Mouse (Mus musculus) stomach, embryonic 14.5 days (tissue): ENCODE data around the gene Ccdc60. TPM values are rescaled to one million over a fixed set of nuclear protein-coding genes. Genes with fewer than 3 reads are reported as not detected.

Source experiments
- ATAC-seq: fragments of 200-750 bp; cut with Nextera tagmentation; 2 replicates; pipeline ENCODE4 v1.8.0; 2017; ENCODE audit warnings: low read depth, moderate TSS enrichment; ENCODE audit not compliant: insufficient number of reproducible peaks, insufficient read depth, low FRiP score
- H3K27ac ChIP-seq: fragments of 300-500 bp; sonication (generic); 2 replicates; pipeline ENCODE4 v1.5.1; 2014; ENCODE audit warnings: mild to moderate bottlenecking, low read length, moderate library complexity, mixed read lengths
- H3K27me3 ChIP-seq: fragments of 300-500 bp; sonication (generic); 2 replicates; pipeline ENCODE4 v1.6.1; 2014; ENCODE audit warnings: low read length, control low read depth, mixed read lengths; ENCODE audit not compliant: control insufficient read depth, insufficient read depth
- H3K36me3 ChIP-seq: fragments of 300-500 bp; sonication (generic); 2 replicates; pipeline ENCODE4 v1.6.1; 2014; ENCODE audit warnings: mild to moderate bottlenecking, control low read depth, low read length, moderate library complexity, mixed read lengths; ENCODE audit not compliant: control insufficient read depth, insufficient read depth
- H3K4me1 ChIP-seq: fragments of 300-500 bp; sonication (generic); 2 replicates; pipeline ENCODE4 v1.6.1; 2014; ENCODE audit warnings: low read length, control low read depth, mixed read lengths; ENCODE audit not compliant: control insufficient read depth, insufficient read depth
- H3K4me2 ChIP-seq: fragments of 300-500 bp; sonication (generic); replicated peaks from 2 replicates; pipeline ENCODE4 v1.6.1; 2014; ENCODE audit warnings: low read depth, low read length, control low read depth
- H3K4me3 ChIP-seq: fragments of 300-500 bp; sonication (generic); 2 replicates; pipeline ENCODE4 v1.5.1; 2014; ENCODE audit warnings: low read depth, low read length, control low read depth
- H3K9ac ChIP-seq: fragments of 300-500 bp; sonication (generic); replicated peaks from 2 replicates; pipeline ENCODE4 v1.6.1; 2014; ENCODE audit warnings: low read depth, mild to moderate bottlenecking, control low read depth, low read length, moderate library complexity, mixed read lengths
- H3K9me3 ChIP-seq: fragments of 300-500 bp; sonication (generic); 2 replicates; pipeline ENCODE4 v1.6.1; 2016; ENCODE audit warnings: low read depth, low read length, control low read depth; ENCODE audit not compliant: control insufficient read depth
- WGBS: fragments of 180-500 bp; shearing (Covaris S2); extraction: QIAGEN DNeasy Blood & Tissue Kit; methylation state at CpG from one replicate; pipeline ENCODE4 v1.1.7; 2014; 5-methylcytosine and 5-hydroxymethylcytosine counted together
- polyA plus RNA-seq: library from polyadenylated mRNA; unstranded; fragments of >200 nt; fragmentation: Nextera tagmentation; extraction: Ambion mirVana; gene quantifications from 2 replicates; pipeline ENCODE4 v1.2.1, GENCODE M21; 2014

Ccdc60 gene
- polyA plus RNA-seq, 1 experiment from 2014 or later, result 2.2 TPM

DNA sequence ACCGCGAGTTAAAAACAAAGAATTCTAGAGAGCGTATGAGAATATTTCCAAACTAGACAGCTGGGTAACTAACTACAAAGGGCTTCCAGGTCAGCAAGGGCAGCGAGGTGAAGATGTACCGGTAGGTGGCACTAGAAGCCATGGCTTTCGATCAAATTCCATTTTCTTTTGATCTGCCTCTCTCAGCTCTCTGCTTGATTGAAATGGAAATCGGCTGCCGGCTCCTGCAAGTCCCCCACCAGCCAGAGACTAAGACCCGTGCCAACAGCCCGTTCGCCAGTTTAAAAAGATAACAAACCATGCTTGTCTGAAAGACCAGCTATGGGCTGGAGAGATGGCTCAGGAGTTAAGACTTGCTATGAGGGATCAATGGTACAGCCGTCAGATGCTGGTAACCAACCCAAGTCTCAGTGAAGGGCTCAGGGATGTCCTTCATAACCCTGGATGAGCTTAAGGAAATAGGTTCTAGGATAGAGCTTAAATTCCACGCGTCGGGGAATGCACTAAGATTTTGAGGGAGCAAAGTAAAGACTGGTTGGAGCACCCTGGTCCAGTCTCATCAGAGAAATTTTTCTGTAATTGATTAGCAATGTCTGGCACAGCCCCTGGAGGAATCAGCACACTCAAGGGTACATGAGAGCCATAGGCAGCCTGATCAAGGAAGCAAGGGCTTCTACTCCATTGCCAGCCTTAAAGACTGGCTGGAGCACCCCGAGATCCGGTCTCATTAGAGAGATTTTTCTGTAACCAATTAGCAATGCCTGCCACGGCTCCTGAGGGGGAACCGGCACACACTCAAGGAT lies 56.7 kb downstream of the Ccdc60 start:
- Histone ChIP-seq H3K4me1 (no peaks in the 10 kb centered on the region), H3K9me3 (no peaks in the 10 kb centered on the region), H3K36me3 (no peaks in the 10 kb centered on the region), H3K9ac (no peak overlapping the region), H3K4me3 (no peak overlapping the region), H3K4me2 (peak overlapping the region; percentile 28; the same call in 1 of the 2 replicates), H3K27ac (no peak overlapping the region), H3K27me3 (no peaks in the 10 kb centered on the region)
- ATAC-seq, result no peak
- WGBS, result 24% methylated on average over 19 of the region's 19 CpGs

DNA sequence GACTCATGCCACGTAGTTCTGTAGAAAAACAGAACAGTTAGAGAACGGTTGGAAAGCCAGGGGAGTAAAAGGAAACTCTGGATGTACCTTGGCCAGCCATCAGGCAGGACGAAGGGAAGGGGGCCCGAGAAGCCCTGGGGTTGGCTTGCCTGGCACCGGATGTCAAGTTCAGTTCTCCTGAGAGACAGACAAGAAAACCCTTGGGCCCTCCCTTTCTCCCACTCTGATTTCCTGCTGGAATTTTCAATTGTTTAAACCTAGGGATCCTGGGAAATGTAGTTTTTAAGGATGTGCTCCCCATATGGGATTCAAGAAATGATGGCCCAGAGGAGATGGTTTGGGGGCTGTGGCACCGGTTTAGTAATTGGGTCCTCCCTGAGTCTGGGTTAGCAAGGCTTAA lies 60.4 kb downstream of the Ccdc60 start:
- no peaks in the 10 kb centered on the region for H3K9me3 ChIP-seq

DNA sequence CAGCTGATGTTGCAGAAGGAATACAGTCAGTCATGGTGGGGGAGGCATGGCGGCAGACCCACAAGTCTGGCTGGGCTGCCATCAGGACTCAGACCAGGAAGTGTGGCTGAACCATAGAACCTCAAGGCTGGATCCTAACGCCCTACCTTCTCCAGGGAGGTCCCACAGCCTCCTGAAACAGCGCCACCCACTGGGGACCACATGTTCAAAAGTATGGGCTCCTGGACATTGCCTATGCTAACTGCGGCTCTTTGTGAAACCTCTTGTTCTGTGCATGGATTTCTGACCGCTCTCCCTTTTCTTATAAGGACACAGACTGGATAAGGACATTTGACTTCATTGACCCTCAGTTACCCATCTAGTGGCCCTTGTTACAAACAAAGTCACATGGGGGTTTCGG lies 64.8 kb downstream of the Ccdc60 start:
- no peaks in the 10 kb centered on the region for H3K27me3 ChIP-seq
- no peaks in the 10 kb centered on the region for H3K9me3 ChIP-seq
- H3K27ac ChIP-seq, result no peak overlapping the region
- H3K4me1 ChIP-seq, result no peaks in the 10 kb centered on the region
- no peak for ATAC-seq
- H3K36me3 ChIP-seq, result no peaks in the 10 kb centered on the region
- no peak overlapping the region for H3K9ac ChIP-seq
- WGBS, result 70% methylated on average over 6 of the region's 6 CpGs
- H3K4me3 ChIP-seq, result no peak overlapping the region
- no peak overlapping the region for H3K4me2 ChIP-seq

More for the DNA sequence above, 60.4 kb downstream of the Ccdc60 start:
- Histone ChIP-seq H3K4me1 (no peaks in the 10 kb centered on the region), H3K9ac (no peak overlapping the region), H3K4me2 (no peak overlapping the region), H3K4me3 (no peak overlapping the region), H3K27ac (no peak overlapping the region), H3K27me3 (no peaks in the 10 kb centered on the region), H3K36me3 (no peaks in the 10 kb centered on the region)
- no peak for ATAC-seq
- WGBS, result 82% methylated on average over 6 of the region's 6 CpGs

DNA sequence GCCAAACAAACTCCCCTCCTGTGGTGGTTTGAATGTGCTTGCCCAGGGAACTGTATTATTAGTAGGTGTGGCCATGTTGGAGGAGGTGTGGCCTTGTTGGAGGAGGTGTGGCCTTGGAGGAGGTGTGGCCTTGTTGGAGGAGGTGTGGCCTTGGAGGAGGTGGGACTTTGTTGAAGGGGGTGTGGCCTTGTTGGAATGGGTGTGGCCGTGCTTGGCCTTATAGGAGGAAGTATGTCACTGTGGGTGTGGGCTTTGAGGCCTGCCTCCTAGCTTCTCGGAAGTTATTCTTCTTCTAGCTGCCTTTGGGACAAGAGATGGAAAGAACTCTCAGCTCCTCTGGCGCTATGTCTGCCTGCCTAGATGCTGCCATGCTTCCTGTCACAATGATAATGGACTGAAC lies 66.9 kb downstream of the Ccdc60 start:
- 93% methylated on average over 3 of the region's 3 CpGs for WGBS
- Histone ChIP-seq H3K9me3 (no peaks in the 10 kb centered on the region), H3K27me3 (no peaks in the 10 kb centered on the region), H3K9ac (no peak overlapping the region), H3K4me1 (no peaks in the 10 kb centered on the region), H3K36me3 (no peaks in the 10 kb centered on the region), H3K4me3 (no peak overlapping the region), H3K4me2 (no peak overlapping the region), H3K27ac (no peak overlapping the region)
- no peak for ATAC-seq

DNA sequence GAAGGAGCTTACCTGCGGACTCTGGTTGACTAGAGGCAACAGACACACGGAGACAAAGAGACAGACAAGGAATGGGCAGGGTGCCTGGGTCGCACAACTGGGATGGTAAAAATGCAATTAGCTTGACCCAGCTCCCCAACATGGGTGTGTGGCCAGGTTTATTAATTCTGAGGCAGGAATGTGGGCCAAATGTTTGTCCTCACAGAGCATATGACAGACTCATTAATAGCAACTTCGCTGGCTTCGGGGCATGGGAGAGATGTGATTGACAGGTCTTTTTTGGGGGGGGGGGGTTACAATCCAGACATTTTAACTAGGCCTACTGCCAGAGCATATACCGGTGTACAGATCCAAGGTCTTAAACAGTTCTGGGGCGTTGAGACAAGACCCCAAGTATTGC lies 69.5 kb downstream of the Ccdc60 start:
- Histone ChIP-seq H3K4me1 (no peaks in the 10 kb centered on the region), H3K9ac (no peak overlapping the region), H3K4me2 (no peak overlapping the region), H3K9me3 (no peaks in the 10 kb centered on the region), H3K36me3 (no peaks in the 10 kb centered on the region), H3K4me3 (no peak overlapping the region), H3K27ac (no peak overlapping the region), H3K27me3 (no peaks in the 10 kb centered on the region)
- ATAC-seq, result no peak
- WGBS, result 68% methylated on average over 7 of the region's 7 CpGs

DNA sequence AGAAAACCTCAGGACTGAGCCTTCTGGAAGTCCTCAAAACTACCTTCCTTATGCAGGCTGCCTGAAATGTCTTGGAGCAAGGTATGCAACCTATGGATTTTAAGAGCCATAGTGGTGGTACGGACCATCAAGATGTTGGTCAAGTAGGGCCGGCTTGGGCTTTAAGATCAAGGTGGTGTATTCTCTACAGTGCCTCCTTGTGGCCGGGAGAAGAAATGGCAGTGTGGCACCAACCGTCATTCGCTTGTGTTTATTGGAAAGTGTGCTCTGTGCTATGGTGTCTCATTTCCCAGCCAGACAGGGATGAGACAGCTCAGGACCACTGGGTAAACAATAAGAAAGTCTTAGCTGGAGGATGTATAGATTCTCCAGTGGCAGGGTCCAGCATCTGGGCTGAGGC lies 76.1 kb downstream of the Ccdc60 start:
- WGBS, result 67% methylated on average over 5 of the region's 5 CpGs
- ATAC-seq, result no peak
- H3K4me3 ChIP-seq, result no peak overlapping the region
- H3K27ac ChIP-seq, result no peak overlapping the region
- no peaks in the 10 kb centered on the region for H3K9me3 ChIP-seq
- no peaks in the 10 kb centered on the region for H3K27me3 ChIP-seq
- no peaks in the 10 kb centered on the region for H3K4me1 ChIP-seq
- H3K9ac ChIP-seq, result no peak overlapping the region
- H3K36me3 ChIP-seq, result no peaks in the 10 kb centered on the region
- H3K4me2 ChIP-seq, result no peak overlapping the region

DNA sequence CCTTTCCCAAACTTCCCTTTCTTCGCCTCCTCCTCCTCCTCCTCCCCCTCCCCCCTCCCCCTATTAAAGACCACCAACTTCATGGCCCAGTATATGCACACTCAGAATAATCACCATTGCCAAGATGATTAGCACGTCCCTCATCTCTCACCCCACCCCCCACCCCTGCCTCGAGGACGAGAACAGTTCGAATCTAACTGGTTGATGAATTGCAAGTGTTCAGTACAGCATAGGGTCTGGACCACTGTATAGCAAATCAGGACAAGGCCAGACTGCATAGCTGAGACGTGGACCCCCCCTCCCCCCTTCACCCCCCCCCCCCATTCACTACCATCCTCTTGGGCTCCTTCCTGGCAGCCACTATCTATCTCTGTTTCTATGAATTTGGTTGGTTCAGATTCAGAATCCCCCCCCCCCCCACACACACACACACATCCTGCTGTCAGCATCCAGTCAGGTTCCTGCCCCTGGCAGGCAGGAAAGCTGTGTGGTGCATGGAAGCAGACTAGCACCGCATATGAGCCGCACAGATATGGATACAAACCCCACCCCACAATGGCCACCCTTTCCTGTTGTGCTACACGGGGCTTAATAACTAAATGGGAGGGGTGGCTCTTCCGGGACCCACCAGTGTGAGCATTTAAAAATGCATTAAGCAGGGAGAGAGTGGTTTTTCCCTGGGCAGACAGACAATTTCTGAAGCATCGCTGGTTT lies 79.2 kb downstream of the Ccdc60 start:
- Histone ChIP-seq H3K9ac (no peak overlapping the region), H3K4me2 (no peak overlapping the region), H3K4me1 (no peaks in the 10 kb centered on the region), H3K9me3 (no peaks in the 10 kb centered on the region), H3K27ac (no peak overlapping the region), H3K27me3 (no peaks in the 10 kb centered on the region), H3K4me3 (no peak overlapping the region), H3K36me3 (no peaks in the 10 kb centered on the region)
- 54% methylated on average over 11 of the region's 11 CpGs for WGBS
- no peak for ATAC-seq

DNA sequence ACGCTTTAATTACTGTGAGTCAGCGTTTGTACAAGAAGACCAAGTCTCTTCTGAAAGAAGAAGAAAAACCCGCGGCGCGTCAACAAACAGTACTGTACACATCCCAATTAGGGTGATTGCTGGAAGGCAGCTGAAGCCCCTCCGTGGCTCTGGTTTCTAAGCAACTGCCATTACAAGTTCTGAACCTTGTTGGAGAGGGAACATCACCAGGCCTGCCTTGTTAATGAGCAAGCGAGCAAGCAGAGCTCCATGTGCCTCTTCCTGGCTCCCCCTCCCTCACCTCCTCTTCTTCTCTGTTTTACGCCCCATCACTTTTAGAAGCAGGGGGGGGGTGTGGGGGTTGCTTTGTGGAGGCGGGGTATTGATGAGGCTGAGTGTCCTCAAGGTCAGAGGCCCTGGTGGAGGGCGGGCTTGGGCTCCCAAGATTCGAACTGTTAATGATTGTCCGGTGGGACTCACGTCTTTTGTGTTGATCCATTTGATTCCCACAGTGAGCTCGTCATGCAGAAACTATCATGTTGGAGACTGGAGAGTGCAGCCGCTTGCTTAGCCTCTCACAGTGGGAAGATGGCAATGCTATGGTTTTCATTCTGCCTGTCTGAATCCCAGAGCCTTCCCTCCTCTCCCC lies 79.9 kb downstream of the Ccdc60 start:
- Histone ChIP-seq H3K4me2 (no peak overlapping the region), H3K36me3 (no peaks in the 10 kb centered on the region), H3K4me1 (no peaks in the 10 kb centered on the region), H3K9ac (no peak overlapping the region), H3K9me3 (no peaks in the 10 kb centered on the region), H3K27me3 (no peaks in the 10 kb centered on the region), H3K27ac (no peak overlapping the region), H3K4me3 (no peak overlapping the region)
- WGBS, result 42% methylated on average over 16 of the region's 16 CpGs
- ATAC-seq, result no peak
